23 mouse cellular contexts compared by ENCODE assay signal in the genomic region with DNA sequence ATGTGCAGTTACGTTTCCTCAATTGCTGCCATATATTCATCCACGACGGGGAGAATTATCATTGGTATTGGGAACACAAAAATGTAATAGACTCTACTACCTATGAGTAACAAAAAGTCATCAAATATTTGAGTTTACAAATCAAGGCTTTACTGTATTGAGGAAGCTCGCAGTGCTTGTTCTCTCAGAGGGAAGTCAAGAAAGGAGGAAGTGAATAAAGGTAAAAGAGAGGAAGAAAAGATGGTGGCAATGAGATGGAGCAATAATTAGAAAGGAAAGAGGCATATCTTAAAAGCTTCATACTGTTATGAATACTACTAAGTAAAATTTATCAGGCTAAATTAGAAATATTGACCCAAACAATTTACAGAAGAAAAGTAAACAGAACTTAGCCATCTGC. TPM values are rescaled to one million over a fixed set of nuclear protein-coding genes. Genes with fewer than 3 reads are reported as not detected.
"Had no signal": no experiment of that assay in that cellular context is flagged by ENCODE, and none has a peak within 500 bp of the region (broad histone marks: within the 10 kb centered on the region; RNA-seq: fewer than 3 reads in every experiment).

No protein-coding gene starts in this region.

- H3K36me3 ChIP-seq: heart, embryonic 10.5 days; heart, embryonic 12.5 days; hindbrain, embryonic 13.5 days; hindbrain, embryonic 15.5 days; limb, embryonic 10.5 days; limb, embryonic 12.5 days had no signal

- H3K27ac ChIP-seq: heart, embryonic 10.5 days; hindbrain, embryonic 13.5 days; hindbrain, embryonic 15.5 days; hindbrain, postnatal 0 days; layer of hippocampus, adult 2 months; left cerebral cortex, adult 2 months; limb, embryonic 10.5 days; limb, embryonic 12.5 days had no signal

- DNase-seq: gastrocnemius, postnatal 14 days; gastrocnemius, postnatal 36 days; heart, adult 18-20 months; heart, postnatal 10 days; heart, postnatal 36 days; kidney, adult 18-20 months; kidney, adult 8-10 months; kidney, postnatal 10 days; kidney, postnatal 25 days; kidney, postnatal 4 days; liver had no signal

- H3K9ac ChIP-seq: heart, embryonic 12.5 days; hindbrain, embryonic 13.5 days; hindbrain, embryonic 15.5 days; limb, embryonic 12.5 days had no signal

- H3K27me3 ChIP-seq: heart, embryonic 12.5 days; hindbrain, embryonic 13.5 days; hindbrain, embryonic 15.5 days; limb, embryonic 12.5 days had no signal

- H3K4me1 ChIP-seq: heart, embryonic 10.5 days; heart, embryonic 12.5 days; hindbrain, embryonic 13.5 days; hindbrain, embryonic 15.5 days; limb, embryonic 10.5 days; limb, embryonic 12.5 days had no signal

- H3K4me2 ChIP-seq: heart, embryonic 12.5 days; hindbrain, embryonic 13.5 days; hindbrain, embryonic 15.5 days; limb, embryonic 12.5 days; liver, embryonic 11.5 days had no signal

- H3K9me3 ChIP-seq: heart, embryonic 10.5 days; heart, embryonic 12.5 days; hindbrain, embryonic 15.5 days; limb, embryonic 10.5 days; limb, embryonic 12.5 days had no signal

- ATAC-seq: hindbrain, postnatal 0 days; intestine, embryonic 16.5 days had no signal

- H3K4me3 ChIP-seq: heart, embryonic 10.5 days; heart, embryonic 12.5 days; hindbrain, embryonic 13.5 days; hindbrain, embryonic 15.5 days; layer of hippocampus, adult 2 months; left cerebral cortex, adult 2 months; limb, embryonic 10.5 days; limb, embryonic 12.5 days had no signal

RNA-seq across cellular contexts. Expression of a gene that starts 59.6 kb away (rescaled TPM):
- total RNA-seq: hematopoietic stem cell, adult 5-6 weeks had no signal
